Mouse (Mus musculus): ENCODE measurements around the gene Fsd1. TPM values are rescaled to one million over a fixed set of nuclear protein-coding genes. Genes with fewer than 3 reads are reported as not detected.
"Not testable (repeated sequence)": the region's sequence is repeated elsewhere in the genome, so short reads cannot be mapped to it uniquely, and the experiment has no call there.

Gene Fsd1
- total RNA-seq (2015) = not detected in 2 replicates
- total RNA-seq (2017) = not detected in 2 replicates

DNA sequence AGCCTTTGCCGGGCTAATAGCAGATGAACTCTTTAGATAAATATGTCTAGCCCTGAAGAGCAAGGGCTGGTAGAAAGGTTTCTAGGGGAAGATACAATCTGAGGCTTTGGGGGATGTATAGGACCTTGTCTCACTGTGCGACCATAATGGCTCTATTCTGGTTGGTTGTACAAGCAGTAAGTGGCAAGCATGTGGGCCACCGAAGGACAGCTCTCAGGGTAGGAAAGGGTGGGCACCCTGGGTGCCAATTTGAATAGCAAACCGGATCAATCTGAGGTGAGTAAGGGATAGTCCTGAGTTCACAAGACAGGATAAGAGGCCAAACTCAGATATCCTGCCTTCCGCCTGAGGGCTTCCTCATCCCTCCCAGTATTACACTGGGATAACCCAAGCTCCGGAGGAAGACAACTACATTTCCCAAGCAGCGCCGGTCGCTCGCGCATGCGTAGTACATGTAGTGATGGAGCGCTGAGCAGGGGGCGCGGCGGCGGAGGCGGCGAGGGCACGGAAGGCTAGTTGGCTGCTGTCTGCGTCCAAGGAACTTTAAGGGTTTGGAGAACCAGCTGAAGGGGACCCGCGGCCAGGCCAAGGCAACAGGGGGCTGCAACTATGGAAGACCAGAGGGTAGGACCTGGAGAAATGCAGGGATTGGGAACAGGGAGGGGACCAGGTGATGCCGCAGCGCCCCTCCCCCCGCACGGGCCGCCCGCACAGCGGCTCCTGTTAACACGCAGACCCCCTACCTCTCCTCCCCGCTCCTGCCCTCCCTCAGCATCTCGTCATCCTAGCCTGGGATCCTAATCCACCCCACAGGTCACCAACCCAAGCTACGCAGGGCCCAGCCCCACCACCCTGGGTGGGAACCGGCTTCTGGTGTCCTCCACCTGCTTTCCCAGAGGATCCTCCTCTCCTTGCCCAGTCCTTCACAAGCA lies at the start of gene Fsd1:
Fsd1 (plus strand) TSS at position 480 of the 932 bp plus-strand sequence.
- ATAC-seq (replicated peaks; ENCODE audit: poor library complexity) = peak; percentile 29; the same call in 1 of the 2 replicates

DNA sequence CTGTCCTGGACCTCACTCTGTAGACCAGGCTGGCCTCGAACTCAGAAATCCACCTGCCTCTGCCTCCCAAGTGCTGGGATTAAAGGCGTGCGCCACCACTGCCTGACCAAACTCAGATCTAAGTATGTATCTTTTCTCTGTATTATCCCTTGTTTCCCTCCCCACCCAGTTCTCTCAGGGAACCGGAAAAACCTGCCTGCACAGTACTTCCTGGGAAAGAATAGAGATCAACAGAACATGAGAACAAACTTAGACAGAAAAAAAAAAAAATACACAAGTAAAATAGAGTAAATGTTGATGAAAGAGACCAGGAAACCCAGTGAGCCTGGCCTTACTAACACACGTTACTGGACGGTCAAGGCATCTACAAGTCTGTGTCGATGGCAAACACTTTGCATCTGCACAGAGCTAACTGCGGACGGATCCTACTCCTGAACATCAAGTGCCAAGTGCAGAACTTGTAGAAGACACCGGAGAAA lies 41.9 kb upstream of the Fsd1 start:
- not testable (repeated sequence) for ATAC-seq (replicated peaks; ENCODE audit: poor library complexity)

DNA sequence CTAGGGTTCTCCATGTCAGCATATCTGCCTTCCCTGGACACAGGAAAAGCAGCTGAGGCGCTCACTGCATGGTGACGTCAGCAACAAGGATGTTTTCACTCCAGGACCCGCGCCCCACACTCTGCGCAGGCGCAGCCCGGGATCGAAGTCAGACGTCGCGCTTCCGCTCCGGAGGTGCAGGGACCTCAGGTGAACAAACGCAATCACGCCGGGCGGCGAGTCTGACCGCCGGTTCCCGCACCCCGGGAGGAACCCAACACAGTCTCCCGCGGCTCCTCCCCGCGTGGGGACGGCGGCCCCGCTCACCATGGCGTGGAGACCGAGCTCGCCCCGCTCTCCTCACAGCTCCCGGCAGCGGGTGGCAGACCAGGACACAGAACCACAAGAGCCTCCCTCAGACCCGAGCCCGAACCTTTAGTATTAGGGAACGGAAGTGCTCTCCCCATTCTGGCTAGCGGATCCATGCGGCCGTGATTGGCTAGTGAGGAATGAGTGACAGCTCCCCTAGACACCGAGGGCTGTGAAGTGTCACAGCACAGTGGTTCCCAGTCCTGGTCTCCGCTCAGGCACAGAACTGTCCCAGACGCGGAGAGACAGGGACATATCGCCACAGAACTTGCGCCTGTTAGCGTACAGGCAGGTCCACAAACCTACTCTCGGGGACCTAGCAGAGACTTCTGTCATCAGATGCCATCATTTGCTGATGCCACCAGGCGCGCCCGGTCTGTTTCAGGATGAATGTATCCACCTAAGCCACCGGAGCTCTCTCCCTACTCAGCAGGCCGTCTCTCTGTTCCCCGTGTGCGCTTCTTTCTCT lies 41.2 kb upstream of the Fsd1 start:
- ATAC-seq (replicated peaks; ENCODE audit: poor library complexity) = peak; percentile 93

DNA sequence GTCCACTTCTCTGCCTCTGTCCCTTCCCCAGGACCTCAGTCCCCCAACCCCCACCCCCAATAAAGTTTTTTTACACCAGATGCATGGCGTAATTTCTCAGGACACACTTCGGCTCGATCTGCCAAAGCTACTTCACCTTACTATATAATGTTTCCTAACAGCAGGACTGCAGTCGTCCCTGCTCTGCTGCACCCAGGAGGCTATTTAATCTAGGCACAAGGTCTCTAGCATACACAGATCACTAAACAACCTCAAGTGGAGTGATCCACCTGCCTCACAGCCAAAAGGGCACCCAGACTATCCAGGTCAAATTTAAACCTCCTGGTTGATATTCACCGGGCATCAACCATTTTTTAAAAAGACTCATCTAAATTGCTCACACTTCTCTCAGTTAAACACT lies 40.6 kb upstream of the Fsd1 start:
- ATAC-seq (replicated peaks; ENCODE audit: poor library complexity) = no peak

DNA sequence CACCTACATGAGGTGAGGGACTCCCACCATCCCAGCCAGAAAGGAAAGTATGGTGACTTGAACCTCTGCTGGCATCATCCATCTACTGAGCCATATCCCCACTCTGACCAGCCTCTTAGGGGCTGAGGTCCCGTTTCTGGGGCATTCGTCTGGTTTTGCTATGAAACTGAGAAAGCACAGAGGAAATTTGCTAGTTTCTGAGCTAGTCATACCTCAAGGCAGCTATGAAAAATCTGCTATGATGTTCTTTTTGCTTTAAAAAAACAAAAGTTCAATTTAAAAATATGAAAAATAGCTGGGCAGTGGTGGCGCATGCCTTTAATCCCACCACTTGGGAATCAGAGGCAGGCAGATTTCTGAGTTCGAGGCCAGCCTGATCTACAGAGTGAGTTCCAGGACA lies 37.7 kb upstream of the Fsd1 start:
- no peak for ATAC-seq (replicated peaks; ENCODE audit: poor library complexity)

DNA sequence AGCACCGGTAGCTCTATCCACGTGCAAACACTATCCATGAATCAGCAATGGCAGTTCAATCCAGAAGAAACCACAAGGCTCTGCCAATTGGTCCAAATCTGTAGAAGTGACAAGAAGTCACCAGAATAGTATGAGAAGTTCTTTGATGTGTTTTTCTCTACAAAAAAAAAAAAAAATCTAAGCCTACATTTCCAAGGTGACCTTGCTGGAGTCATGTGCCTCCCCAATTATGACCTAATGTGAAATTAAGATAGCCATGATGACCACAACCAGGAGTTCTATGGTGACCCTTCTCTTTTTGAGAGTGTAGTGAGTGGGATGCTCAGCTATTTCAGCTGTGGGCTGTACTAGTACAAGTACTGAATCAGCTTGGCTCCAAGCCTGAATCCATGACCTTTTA lies 36.9 kb upstream of the Fsd1 start, which contains the start of gene Zfp119b:
Zfp119b (minus strand) TSS at position 101 of the 400 bp plus-strand sequence.
- no peak for ATAC-seq (replicated peaks; ENCODE audit: poor library complexity)

DNA sequence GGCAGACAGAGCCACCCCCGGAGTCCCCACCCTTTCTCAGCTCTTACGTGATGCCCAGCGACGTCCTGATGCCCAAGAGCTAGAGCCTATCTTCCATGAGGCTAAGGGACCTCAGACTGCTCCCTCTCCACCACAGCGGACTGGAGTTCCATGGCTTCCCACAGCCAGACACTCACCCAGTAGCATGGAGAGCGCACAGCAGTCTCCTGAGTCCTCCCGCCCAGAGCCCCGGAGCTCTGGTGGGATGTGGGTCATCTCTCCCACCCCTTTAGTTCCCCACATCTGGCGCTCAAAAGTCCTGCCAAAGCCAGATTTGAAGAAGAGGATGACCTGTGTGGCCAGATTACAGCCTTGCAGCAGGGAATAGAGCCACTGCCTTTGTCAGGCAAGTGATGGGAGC lies 35.7 kb upstream of the Fsd1 start:
- no peak for ATAC-seq (replicated peaks; ENCODE audit: poor library complexity)

DNA sequence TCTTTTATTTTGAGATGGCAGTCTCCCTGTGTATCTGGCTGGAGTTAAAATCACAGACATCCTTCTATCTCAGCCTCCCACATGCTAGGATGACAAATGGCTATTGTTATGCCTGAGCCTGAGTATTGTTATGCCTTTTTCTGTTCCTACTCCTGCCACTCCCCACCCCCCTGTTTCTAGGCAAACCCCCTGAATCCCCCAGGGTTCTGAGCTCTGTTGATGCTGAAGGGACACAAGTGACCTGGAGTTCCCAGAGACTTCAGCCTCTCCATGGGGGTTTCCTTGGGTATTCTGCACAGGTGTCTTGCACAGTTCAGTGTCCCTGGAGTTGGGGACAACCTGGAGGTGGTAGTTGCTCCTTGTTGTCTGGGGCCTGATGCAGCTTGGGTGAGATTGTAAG lies 34.3 kb upstream of the Fsd1 start:
- ATAC-seq (replicated peaks; ENCODE audit: poor library complexity) = no peak

DNA sequence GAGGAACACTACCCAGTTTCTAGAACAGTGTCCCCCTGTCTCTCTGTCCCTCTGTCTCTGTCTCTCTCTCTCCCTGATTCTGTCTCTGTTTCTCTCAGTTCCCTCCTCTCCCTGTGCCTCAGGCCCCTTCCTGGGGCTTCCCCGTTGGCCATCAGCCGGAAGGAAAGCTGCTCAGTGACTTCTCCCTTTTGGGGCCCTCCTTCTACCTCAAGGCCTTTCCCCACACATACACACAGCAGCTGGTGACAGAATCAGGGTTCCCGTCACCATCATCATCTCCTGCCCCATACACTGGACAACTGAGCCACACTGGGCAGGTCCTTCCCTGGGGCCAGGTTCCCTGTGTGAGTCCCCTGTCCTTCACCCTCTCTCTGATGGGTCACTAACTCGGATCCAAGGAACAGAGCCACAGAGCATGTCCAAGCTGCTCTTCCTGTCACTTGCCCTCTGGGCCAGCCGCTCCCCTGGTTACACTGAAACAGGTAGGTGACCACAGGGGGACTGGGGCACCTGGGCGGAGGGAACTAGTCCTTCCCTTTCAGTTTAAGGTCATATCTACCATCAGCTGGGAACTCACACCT lies 33.8 kb upstream of the Fsd1 start, which contains the start of gene Ebi3:
Ebi3 (plus strand) TSS at position 194 of the 581 bp plus-strand sequence.
- ATAC-seq (replicated peaks; ENCODE audit: poor library complexity) = peak; percentile 87

DNA sequence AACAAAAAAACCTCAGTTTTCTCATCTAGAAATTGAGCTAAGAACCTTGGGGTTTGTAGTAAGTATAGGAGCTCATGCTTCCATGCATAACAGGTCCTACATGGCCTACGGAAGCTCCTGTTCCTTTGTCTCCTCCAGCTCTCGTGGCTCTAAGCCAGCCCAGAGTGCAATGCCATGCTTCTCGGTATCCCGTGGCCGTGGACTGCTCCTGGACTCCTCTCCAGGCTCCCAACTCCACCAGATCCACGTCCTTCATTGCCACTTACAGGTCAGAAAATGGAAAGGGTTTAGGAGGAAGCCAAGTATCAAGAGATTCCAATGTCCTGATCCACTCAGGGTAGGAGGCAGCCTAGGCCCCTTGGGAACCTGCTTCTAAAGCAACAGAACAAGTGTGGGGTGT lies 32.6 kb upstream of the Fsd1 start:
- no peak for ATAC-seq (replicated peaks; ENCODE audit: poor library complexity)

DNA sequence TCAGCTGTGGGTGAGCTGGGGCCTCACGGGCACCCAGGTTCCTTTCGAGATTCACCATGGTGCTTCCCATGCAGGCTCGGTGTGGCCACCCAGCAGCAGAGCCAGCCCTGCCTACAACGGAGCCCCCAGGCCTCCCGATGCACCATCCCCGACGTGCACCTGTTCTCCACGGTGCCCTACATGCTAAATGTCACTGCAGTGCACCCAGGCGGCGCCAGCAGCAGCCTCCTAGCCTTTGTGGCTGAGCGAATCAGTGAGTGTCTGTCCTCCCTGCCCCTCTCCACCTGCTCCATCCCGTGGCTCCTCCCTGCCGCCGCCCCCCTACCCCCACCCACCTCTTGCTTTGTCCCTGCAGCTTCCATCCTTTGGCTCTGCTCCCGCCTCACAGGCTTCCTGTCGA lies 32.1 kb upstream of the Fsd1 start:
- no peak for ATAC-seq (replicated peaks; ENCODE audit: poor library complexity)

DNA sequence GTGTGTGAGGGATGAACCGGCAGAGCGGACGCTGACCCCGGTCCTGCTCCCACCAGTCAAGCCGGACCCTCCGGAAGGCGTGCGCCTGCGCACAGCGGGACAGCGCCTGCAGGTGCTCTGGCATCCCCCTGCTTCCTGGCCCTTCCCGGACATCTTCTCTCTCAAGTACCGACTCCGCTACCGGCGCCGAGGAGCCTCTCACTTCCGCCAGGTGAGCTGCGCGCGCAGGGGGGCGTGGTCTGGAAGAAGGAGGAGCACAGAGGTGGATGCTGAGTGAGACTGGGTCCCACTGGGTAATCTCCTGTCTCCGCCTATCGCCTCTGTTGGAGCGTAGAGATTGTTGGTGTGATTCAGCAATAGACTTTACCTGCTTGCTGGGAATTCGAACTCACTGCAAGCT lies 30.2 kb upstream of the Fsd1 start:
- ATAC-seq (replicated peaks; ENCODE audit: poor library complexity) = no peak

DNA sequence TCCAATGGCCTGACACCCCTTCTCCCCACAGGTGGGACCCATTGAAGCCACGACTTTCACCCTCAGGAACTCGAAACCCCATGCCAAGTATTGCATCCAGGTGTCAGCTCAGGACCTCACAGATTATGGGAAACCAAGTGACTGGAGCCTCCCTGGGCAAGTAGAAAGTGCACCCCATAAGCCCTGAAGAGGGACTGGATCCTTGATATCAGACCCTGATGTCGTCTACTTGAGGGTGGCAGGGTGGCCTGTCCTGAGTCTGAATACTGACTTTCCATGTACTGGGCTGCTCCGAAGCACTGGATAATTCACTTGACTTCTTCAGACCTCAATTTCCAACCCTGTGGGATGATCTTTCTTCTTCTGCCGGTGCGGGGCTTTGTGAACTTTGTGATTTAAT lies 29.7 kb upstream of the Fsd1 start:
- ATAC-seq (replicated peaks; ENCODE audit: poor library complexity) = no peak

DNA sequence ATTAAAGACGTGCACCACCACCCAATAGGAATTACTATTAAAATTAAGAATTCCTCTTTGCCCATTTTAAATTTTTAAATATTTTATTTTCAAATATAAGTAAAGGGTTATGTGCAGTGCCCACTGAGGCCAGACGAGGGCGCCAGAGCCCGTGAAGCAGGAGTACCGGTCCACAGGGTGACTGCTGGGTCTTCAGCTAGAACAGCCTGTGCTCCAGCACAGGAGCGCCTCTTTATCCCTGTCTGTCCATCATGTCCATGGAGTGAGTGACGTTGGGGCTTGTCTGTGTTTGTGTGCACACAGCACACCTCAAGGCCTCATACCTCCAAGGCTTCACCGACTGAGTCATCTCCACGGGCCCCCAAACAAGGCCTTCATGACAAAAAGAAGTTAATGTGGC lies 29.1 kb upstream of the Fsd1 start:
- ATAC-seq (replicated peaks; ENCODE audit: poor library complexity) = peak; percentile 43

DNA sequence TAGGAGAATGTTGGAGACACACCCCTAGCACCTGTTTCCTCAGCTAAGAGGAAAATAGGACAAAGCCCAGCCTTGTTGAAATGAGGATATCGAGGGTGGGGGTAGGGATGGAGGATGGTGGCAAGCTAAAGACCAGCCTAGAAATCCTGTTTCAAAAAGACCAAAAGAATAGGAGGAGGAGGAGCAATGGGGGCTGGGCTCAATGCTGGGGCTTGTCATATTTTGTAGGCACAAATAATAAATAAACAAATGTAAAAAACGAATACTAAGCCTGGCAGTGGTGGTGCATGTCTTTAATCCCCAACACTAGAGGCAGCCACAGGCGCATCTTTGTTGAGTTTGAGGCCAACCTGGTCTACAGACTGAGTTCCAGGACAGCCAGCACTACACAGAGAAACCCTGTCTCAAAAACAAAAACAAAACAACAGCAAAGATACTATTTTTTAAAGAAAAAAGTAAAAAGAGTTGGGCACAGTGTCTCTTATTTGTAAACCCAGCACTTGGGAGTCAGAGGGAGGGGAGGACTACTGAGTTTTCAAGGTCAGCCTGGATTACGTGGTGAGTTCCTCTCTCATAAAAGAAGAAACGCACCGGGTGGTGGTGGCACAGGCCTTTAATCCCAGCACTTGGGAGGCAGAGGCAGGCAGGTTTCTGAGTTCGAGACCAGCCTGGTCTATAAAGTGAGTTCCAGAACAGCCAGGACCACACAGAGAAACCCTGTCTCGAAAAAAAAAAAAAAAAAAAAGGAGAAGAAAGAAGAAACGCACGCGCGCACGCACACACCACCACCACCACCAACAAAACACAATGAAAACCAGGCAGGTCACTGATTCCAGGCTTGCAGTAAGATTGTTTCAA lies 28.4 kb upstream of the Fsd1 start:
- ATAC-seq (replicated peaks; ENCODE audit: poor library complexity) = no peak

DNA sequence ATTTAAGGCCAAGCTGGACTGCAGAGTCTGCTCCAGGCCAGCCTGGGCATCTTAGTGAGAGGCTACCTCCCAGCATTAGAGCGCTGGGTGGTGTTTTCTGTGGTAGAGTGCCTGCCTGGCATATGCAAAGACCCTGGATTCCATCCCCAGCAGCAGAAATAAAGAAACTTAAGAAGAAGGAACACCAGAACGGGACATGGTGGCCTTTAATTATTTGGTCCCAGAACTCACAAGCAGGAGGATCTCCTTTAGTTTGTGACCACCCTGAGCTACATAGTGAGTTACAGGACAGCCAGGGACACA lies 27.8 kb upstream of the Fsd1 start:
- no peak for ATAC-seq (replicated peaks; ENCODE audit: poor library complexity)

DNA sequence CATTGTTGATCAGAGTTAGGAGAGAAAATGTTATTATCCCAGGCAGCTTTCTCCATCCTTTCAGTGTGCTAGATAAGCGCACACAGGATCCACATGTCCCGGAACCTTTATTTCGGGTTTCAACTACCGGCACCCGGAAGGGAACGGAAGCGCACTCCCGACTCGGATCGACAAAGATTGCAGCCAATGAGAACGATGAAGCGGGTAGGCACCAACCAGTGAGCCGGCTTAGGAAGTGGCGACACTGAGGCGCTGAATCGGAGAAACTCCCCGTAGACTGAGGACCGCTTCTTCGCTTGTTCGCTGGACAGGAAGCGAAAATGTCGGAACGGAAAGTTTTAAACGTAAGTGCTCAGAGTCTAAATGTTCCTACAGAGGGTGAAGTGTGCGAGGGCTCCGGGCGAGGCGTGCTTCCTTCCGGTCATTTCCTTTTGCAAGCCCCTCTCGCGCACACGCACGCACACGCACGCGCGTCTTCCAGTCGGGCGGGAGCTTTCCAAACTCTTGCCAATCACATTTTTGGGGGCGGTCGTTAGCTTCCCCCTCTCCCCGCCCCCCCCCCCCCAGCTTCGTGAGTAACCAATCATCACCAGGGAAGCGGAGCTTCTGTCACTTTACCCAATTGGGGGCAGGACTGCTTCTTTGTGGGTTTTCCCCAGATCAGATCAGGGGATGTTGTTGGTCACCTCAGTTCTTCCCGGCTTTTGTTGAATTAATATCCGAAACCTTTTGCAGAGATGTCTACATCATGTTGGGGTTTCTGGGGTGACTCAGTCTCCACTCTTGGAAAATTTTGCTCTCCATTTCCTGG lies 27.2 kb upstream of the Fsd1 start, which contains the start of gene Yju2:
Yju2 (plus strand) TSS at position 182 of the 811 bp plus-strand sequence.
- peak; percentile 76 for ATAC-seq (replicated peaks; ENCODE audit: poor library complexity)

DNA sequence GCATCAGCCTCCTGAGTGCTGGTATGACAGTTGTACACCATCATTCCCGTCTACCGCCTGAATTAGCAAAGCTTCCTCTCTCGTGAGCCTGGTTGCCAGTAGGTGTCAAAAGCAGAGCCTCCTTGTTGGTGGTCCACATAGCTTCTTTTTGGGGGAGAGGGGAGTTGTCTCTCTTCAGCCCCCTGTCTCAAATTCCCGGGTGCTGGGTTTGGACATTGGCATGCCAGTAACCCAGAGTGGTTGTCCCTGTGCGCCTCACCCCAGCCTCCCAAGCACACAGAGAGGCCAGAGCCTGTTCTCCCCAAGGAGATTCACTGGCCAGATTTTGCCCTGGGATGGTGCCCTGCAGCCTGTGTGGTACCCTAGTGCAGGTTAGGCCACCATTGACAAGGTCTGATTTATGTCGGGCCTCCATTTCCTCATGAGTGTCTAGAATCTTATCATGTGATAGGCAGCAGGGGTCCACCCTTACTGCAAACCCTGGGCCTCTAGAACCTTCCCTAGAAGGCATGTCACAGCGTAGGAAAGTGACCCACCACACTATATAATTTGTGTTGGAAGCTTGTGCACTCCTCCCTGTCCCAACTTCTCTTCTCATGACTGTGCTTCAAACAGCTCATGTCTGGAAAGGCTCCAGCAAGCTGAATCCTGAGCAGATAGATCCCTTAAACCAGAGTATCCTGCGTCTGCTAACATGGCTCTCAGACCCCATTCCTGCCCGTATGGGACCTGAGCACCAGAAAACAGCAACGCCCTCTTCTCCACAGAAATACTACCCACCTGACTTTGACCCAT lies 26.2 kb upstream of the Fsd1 start:
- no peak for ATAC-seq (replicated peaks; ENCODE audit: poor library complexity)

DNA sequence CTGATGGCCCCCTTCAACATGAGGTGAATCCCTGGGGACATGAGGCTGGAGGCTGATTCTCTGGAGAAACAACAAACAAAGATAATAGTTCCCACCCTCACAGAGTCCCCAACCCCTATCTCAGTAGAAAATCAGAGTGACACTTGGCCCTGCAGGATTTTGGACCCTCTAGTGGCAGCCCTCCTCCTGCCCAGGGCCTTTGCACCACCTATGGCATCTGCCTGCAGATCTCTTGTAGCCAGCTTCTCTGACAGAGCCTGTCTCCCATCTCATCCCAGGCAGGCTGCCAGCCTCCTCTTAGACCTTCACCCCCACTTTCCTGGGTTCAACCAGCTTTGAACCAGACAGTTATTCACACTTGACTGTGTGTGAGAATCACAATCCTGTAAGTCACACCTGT lies 25.5 kb upstream of the Fsd1 start:
- ATAC-seq (replicated peaks; ENCODE audit: poor library complexity) = no peak
